Mouse (Mus musculus) forebrain, embryonic 10.5 days (tissue): ENCODE measurements around the gene Spg7. TPM values are rescaled to one million over a fixed set of nuclear protein-coding genes. Genes with fewer than 3 reads are reported as not detected.

Experiments used
- DNase-seq: peaks from one replicate; pipeline ENCODE4 v3.0.0-alpha.2; 2017; ENCODE audit warnings: low spot score; ENCODE audit errors: extremely low spot score
- H3K27ac ChIP-seq: fragments of 300-500 bp; sonication (generic); 2 replicates; pipeline ENCODE4 v1.5.1; 2016; ENCODE audit warnings: mild to moderate bottlenecking
- H3K27me3 ChIP-seq: fragments of 300-500 bp; sonication (generic); 2 replicates; pipeline ENCODE4 v1.6.1; 2016; ENCODE audit warnings: mild to moderate bottlenecking; ENCODE audit not compliant: poor library complexity, severe bottlenecking
- H3K36me3 ChIP-seq: fragments of 300-500 bp; sonication (generic); replicated peaks from 2 replicates; pipeline ENCODE4 v1.6.1; 2016; ENCODE audit warnings: mild to moderate bottlenecking, moderate library complexity
- H3K4me1 ChIP-seq: fragments of 300-500 bp; sonication (generic); 2 replicates; pipeline ENCODE4 v1.6.1; 2016
- H3K4me3 ChIP-seq: fragments of 300-500 bp; sonication (generic); 2 replicates; pipeline ENCODE4 v1.5.1; 2016; ENCODE audit warnings: mild to moderate bottlenecking, moderate library complexity
- H3K9me3 ChIP-seq: fragments of 300-500 bp; sonication (generic); 2 replicates; pipeline ENCODE4 v1.6.1; 2016; ENCODE audit warnings: mild to moderate bottlenecking, moderate library complexity
- WGBS: fragments of 180-500 bp; shearing (Covaris S2); methylation state at CpG from one replicate; pipeline ENCODE4 v1.1.7; 2016; 5-methylcytosine and 5-hydroxymethylcytosine counted together
- polyA plus RNA-seq: library from polyadenylated mRNA; unstranded; fragments of >200 nt; fragmentation: Nextera tagmentation; extraction: Ambion mirVana; gene quantifications from 2 replicates; pipeline ENCODE4 v1.2.1, GENCODE M21; 2016

The Spg7 gene
- polyA plus RNA-seq, 1 experiment from 2014 or later: 53.9 TPM

DNA sequence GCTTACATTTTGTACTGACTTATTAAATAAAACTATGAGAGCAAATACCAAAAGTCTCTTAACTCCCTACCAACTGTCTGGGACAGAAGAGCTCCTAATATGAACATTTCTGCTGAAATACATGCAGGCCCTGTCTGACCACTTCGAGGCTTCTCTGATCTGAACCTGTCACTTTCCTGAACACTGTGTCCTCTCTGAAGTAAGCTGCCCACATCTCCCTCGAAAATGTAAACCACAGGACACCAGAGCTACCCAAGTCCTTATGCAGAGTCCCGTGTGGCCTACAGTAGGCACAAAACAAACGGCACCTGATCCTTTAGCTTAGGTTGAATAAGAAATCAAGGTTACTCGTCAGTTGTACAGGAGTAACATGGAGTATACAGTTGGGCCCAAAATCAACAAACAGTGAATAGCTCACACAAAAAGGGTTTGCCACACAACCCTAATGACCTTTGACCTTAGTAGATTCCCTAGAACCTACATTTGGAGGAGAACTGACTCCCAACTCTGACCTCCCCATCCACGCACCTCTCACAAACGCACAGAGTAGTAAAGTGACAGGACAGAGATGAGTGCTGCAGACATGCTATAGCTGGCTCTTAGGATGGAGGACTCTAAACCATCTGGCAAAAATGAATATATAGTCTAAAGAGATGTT lies 31.3 kb upstream of the Spg7 start:
- WGBS: 91% methylated on average over 7 of the region's 7 CpGs
- H3K4me1 ChIP-seq: peaks cover 27% of the 10 kb centered on the region
- peaks cover 22% of the 10 kb centered on the region for H3K36me3 ChIP-seq
- H3K4me3 ChIP-seq: no peak overlapping the region
- H3K9me3 ChIP-seq: no peaks in the 10 kb centered on the region
- H3K27me3 ChIP-seq: no peaks in the 10 kb centered on the region
- DNase-seq: no peak
- no peak overlapping the region for H3K27ac ChIP-seq

DNA sequence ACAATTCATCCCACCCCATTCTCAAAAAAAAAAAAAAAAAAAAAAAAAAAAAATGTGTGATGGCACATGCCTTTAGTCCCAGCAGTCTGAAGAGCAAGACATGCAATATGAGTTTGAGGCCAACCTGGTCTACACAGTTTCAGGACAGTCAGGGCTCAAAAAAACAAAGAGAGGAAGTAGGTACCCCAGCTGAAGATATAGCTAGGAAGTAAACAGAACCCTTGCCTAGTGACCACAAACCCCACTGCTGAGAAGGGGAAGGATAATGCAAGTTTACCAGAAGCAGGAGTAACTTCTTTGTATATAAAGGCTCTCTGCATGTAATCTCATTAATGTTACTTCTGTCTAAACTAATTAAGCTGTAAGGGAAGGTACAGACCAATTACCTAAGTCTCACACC lies 30.0 kb upstream of the Spg7 start:
- peaks cover 38% of the 10 kb centered on the region for H3K4me1 ChIP-seq
- H3K36me3 ChIP-seq: peaks cover 14% of the 10 kb centered on the region
- H3K27me3 ChIP-seq: no peaks in the 10 kb centered on the region
- H3K4me3 ChIP-seq: no peak overlapping the region
- DNase-seq: no peak
- H3K27ac ChIP-seq: no peak overlapping the region
- H3K9me3 ChIP-seq: no peaks in the 10 kb centered on the region

GRCm38 (mm10) chr8:123033431-123033830 lies 29.3 kb upstream of the Spg7 start:
- DNase-seq: no peak
- Histone ChIP-seq H3K36me3 (peaks cover 8% of the 10 kb centered on the region), H3K4me1 (peaks cover 40% of the 10 kb centered on the region), H3K9me3 (no peaks in the 10 kb centered on the region), H3K27me3 (no peaks in the 10 kb centered on the region), H3K27ac (no peak overlapping the region), H3K4me3 (no peak overlapping the region)

GRCm38 (mm10) chr8:123034171-123034570 lies 28.6 kb upstream of the Spg7 start:
- H3K4me1 ChIP-seq: peaks cover 48% of the 10 kb centered on the region
- H3K9me3 ChIP-seq: no peaks in the 10 kb centered on the region
- H3K4me3 ChIP-seq: no peak overlapping the region
- DNase-seq: no peak
- no peaks in the 10 kb centered on the region for H3K27me3 ChIP-seq
- peaks cover 8% of the 10 kb centered on the region for H3K36me3 ChIP-seq
- 91% methylated on average over 6 of the region's 6 CpGs for WGBS
- no peak overlapping the region for H3K27ac ChIP-seq

- Histone ChIP-seq H3K9me3 (no peaks in the 10 kb centered on the region), H3K27me3 (no peaks in the 10 kb centered on the region), H3K27ac (no peak overlapping the region), H3K4me3 (no peak overlapping the region), H3K4me1 (peaks cover 63% of the 10 kb centered on the region), H3K36me3 (no peaks in the 10 kb centered on the region; the same call in 1 of the 2 replicates)
- no peak for DNase-seq
- 81% methylated on average over 3 of the region's 3 CpGs for WGBS
Observed at GRCm38 (mm10) chr8:123036956-123037355, 25.8 kb upstream of the Spg7 start.

GRCm38 (mm10) chr8:123037487-123037886 lies 25.3 kb upstream of the Spg7 start:
- no peaks in the 10 kb centered on the region for H3K27me3 ChIP-seq
- no peak for DNase-seq
- 87% methylated on average over 11 of the region's 11 CpGs for WGBS
- H3K4me3 ChIP-seq: no peak overlapping the region
- no peaks in the 10 kb centered on the region for H3K9me3 ChIP-seq
- peaks cover 58% of the 10 kb centered on the region for H3K4me1 ChIP-seq
- H3K36me3 ChIP-seq: no peaks in the 10 kb centered on the region; the same call in 1 of the 2 replicates
- H3K27ac ChIP-seq: no peak overlapping the region

- WGBS: 86% methylated on average over 2 of the region's 2 CpGs
- Histone ChIP-seq H3K4me1 (peaks cover 54% of the 10 kb centered on the region), H3K27ac (no peak overlapping the region)
Observed at GRCm38 (mm10) chr8:123038351-123038750, 24.4 kb upstream of the Spg7 start.

GRCm38 (mm10) chr8:123039376-123040109 lies 23.2 kb upstream of the Spg7 start:
- peak overlapping the region; percentile 100 for H3K4me3 ChIP-seq
- no peaks in the 10 kb centered on the region for H3K9me3 ChIP-seq
- no peak for DNase-seq
- peaks cover 3% of the 10 kb centered on the region for H3K36me3 ChIP-seq
- WGBS: 80% methylated on average over 11 of the region's 11 CpGs
- H3K27me3 ChIP-seq: no peaks in the 10 kb centered on the region
- peaks cover 55% of the 10 kb centered on the region for H3K4me1 ChIP-seq
- H3K27ac ChIP-seq: peak overlapping the region; percentile 99

More at GRCm38 (mm10) chr8:123038351-123038750, 24.4 kb upstream of the Spg7 start:
- H3K27me3 ChIP-seq: no peaks in the 10 kb centered on the region
- H3K36me3 ChIP-seq: no peaks in the 10 kb centered on the region; the same call in 1 of the 2 replicates
- H3K9me3 ChIP-seq: no peaks in the 10 kb centered on the region
- no peak overlapping the region for H3K4me3 ChIP-seq
- DNase-seq: no peak

- WGBS: 12% methylated on average over 4 of the region's 4 CpGs
- Histone ChIP-seq H3K9me3 (no peaks in the 10 kb centered on the region), H3K27ac (peak overlapping the region; percentile 99), H3K4me3 (peak overlapping the region; percentile 100), H3K27me3 (no peaks in the 10 kb centered on the region), H3K4me1 (peaks cover 55% of the 10 kb centered on the region), H3K36me3 (peaks cover 10% of the 10 kb centered on the region)
- DNase-seq: peak; percentile 32
Observed at GRCm38 (mm10) chr8:123040110-123040650, 22.6 kb upstream of the Spg7 start.

- Histone ChIP-seq H3K27me3 (no peaks in the 10 kb centered on the region), H3K27ac (peak overlapping the region; percentile 99), H3K4me3 (peak overlapping the region; percentile 100), H3K36me3 (peaks cover 16% of the 10 kb centered on the region), H3K4me1 (peaks cover 55% of the 10 kb centered on the region), H3K9me3 (no peaks in the 10 kb centered on the region)
- peak; percentile 64 for DNase-seq
- under 1% methylated on average over 70 of the region's 71 CpGs for WGBS
Observed at GRCm38 (mm10) chr8:123041008-123041773, 21.6 kb upstream of the Spg7 start.

- Histone ChIP-seq H3K36me3 (peaks cover 16% of the 10 kb centered on the region), H3K4me3 (peak overlapping the region; percentile 100), H3K4me1 (peaks cover 51% of the 10 kb centered on the region), H3K27ac (peak overlapping the region; percentile 99), H3K27me3 (no peaks in the 10 kb centered on the region), H3K9me3 (no peaks in the 10 kb centered on the region)
- DNase-seq: no peak
- 1% methylated on average over 60 of the region's 60 CpGs for WGBS
Observed at GRCm38 (mm10) chr8:123041774-123042105, 21.0 kb upstream of the Spg7 start.

GRCm38 (mm10) chr8:123042158-123042973 lies 20.4 kb upstream of the Spg7 start, which contains the start of gene Ankrd11:
TSS of gene Ankrd11 (minus strand) at chr8:123042277.
- Histone ChIP-seq H3K27ac (peak within 1 kb of the TSS; percentile 99), H3K9me3 (no peaks in the 10 kb centered on the region), H3K4me1 (peaks cover 45% of the 10 kb centered on the region), H3K4me3 (peak within 1 kb of the TSS; percentile 100), H3K27me3 (no peaks in the 10 kb centered on the region), H3K36me3 (peaks cover 16% of the 10 kb centered on the region)
- peak; percentile 100 for DNase-seq
- under 1% methylated on average over 91 of the region's 91 CpGs for WGBS
